Mouse (Mus musculus) cortical plate, adult 2 months (tissue): ENCODE results near the gene Zfp341.

Experiments
- CTCF ChIP-seq: fragments of 200-500 bp; IDR thresholded peaks from 2 replicates; pipeline ENCODE4 v1.5.1; 2011; ENCODE audit warnings: mild to moderate bottlenecking, control low read depth, low read length; ENCODE audit not compliant: insufficient read depth; ENCODE audit errors: extremely low read depth
- POLR2A ChIP-seq: fragments of 200-500 bp; IDR thresholded peaks from 2 replicates; pipeline ENCODE4 v1.6.1; 2011; ENCODE audit warnings: mild to moderate bottlenecking, low read length, control low read depth; ENCODE audit not compliant: insufficient read depth; ENCODE audit errors: extremely low read depth

DNA sequence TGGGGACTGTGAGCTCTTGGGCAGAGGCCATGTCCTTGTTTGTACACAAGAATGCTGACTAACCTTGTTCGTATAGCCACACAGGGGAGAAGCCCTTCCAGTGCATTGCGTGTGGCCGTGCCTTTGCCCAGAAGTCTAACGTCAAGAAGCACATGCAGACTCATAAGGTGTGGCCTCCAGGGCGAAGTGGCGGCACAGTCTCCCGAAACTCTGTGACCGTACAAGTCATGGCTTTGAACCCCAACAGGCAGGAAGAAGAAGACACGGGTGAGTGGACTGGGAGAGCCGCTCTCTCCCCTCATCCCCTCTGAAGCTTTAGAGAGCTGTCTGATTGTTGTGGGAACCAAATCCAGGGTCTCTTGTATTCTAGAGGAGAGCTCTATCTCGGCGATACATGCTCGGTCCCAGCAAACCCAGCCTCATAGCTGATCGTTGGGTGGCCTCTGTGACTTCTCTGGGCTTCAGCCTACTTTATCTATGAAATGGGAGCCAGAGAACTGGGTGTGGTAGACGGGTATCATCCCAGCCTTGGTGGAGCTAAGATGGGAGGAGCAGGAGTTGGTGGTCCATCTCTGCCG lies 19.2 kb downstream of the Zfp341 start:
- no peak for TF ChIP-seq CTCF
- no peak for TF ChIP-seq POLR2A
